Mouse (Mus musculus) monocyte, adult 5-6 weeks (primary cell): ENCODE data around the gene Trappc12. TPM values are rescaled to one million over a fixed set of nuclear protein-coding genes. Genes with fewer than 3 reads are reported as not detected.
A peak's percentile ranks its signal among the peaks of the same experiment; 100 is the strongest.

Experiments used
- ATAC-seq: fragments of 153-309, 156-312 bp; replicated peaks from 2 replicates; pipeline ENCODE4 v1.8.0; 2017; ENCODE audit warnings: mild to moderate bottlenecking; ENCODE audit not compliant: low TSS enrichment, insufficient number of reproducible peaks, severe bottlenecking, poor library complexity, low FRiP score
- total RNA-seq: library from RNA; stranded (forward); fragments of 200-1000, 200-491, 200-594 nt; gene quantifications from 3 replicates; pipeline ENCODE4 v1.2.3, GENCODE M21; 2017

The Trappc12 gene
- total RNA-seq, result 31.9 to 49.2 TPM (median 37.4 TPM) in 3 replicates

DNA sequence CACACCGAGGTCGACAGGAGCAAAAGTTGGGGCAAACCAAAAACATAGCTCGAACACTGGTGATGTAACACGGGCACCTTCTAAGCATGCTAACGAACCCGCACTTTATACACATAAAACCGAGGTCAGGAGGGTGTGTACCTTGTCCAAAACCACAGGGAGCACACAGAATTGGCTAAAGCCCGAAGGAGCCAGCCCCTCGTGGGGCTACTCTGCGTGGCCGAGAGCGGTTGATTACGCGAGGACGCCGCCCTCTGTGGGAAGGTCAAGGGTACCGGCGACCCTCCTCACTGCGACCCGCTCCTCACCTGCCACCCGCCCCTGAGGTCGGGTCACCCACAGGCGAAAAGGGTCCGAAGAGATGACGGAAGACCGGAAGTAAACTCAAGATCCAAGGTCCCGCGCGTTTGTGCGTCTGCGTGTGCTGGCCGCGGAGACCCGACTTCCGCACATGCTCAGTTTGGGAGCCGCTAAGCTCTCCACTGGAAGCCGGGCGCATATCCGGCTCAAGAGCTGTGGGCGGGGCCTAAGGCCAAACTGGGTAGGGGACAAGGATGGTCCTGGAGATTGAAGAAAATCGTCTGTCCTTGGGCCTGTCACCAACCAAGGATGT, at the start of gene Trappc12:
Gene Trappc12, minus strand, starts transcription at position 452 of the 613 bp plus-strand sequence.
- ATAC-seq, result peak; percentile 85

DNA sequence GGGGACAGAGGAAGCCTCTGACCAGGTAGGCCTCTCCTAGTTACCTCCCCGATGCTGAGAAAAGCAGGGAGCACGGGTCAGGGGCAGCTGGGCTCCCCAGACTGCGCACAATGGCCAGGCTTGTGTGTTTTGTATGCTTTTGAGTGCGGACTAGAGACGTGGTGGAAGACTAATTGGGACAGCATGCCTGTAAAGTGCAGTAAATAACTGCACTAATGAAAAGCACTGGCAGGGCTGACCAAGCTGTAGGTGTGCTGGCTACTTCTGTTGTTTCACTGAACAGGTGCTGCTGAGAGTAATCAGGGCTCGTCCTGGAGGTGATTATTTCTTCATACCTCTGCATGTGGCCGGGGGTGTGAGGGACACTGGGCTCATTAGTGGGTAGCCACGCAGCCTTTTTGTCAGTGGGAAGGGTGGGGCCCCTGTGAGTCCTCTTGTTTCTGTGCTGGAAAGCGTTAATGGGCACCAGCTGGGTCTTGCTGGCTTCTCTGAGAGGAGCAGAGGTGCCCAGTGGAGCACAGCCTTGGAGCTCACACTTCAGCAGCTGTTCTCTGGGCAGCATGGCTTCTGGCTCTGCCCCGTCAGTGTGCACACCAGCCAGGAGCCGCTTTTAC, 49.6 kb upstream of the Trappc12 start:
- no peak for ATAC-seq

DNA sequence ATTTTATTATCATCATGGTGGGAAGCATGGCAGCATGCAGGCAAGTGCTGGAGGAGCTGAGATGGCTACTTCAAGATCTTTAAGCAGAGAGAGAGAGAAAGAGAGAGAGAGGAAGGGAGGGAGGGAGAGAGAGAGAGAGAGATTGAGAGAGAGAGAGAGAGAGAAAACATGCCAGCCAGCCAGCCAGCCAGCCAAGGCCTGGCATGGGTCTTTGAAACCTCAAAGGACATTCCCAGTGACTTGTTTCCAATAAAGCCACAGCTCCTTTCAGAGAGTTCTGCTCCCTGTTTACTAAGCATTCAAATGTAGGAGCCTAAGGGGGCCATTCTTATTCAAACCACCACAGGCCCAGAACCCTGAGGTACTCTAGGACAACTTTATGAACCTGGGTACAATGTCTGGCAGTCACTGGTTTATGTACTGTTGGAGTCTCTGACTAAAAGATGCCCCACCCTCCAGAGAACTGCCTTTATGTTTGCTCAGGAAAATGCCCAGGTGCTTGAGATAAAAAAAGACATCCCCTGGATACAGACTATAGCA, 46.7 kb upstream of the Trappc12 start:
- ATAC-seq, result no peak

DNA sequence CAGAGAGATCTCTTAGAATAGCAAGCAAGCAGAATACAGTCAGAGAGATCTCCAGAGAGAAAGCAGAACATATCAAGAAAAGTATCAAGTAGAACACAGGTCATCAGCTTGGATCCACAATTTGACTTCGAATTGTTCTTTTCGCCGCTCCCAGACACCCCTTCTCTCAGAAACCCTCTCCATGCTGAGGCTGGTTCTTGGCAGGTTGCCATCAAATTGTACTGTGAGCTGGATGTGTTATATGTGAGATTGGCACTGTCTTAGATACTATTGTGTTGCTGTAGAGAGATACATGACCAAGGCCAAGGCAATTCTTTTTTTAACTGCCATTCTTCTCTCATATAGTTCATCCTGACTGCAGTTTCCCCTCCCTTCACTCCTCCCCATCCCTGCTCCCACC, 44.8 kb upstream of the Trappc12 start:
- no peak for ATAC-seq

DNA sequence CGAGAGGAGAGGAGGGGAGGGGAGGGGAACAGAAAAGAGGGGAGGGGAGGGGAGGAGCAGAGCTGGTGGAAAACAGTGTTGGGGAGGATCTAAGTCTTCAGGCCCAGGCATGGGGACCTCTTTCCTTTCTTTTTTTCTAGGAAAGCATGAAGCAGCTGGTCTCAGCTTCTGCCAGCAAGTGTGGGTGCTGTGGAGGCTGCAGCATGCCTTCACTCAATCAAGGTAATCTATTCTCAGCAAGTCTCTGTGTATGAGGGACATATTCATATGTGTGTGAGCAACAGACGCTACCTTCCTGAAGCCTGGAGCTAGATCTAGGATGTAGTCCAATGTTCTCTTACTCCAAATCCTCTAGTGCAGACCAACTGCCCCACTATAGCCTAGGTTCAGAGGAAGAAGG, 43.4 kb upstream of the Trappc12 start:
- no peak for ATAC-seq

DNA sequence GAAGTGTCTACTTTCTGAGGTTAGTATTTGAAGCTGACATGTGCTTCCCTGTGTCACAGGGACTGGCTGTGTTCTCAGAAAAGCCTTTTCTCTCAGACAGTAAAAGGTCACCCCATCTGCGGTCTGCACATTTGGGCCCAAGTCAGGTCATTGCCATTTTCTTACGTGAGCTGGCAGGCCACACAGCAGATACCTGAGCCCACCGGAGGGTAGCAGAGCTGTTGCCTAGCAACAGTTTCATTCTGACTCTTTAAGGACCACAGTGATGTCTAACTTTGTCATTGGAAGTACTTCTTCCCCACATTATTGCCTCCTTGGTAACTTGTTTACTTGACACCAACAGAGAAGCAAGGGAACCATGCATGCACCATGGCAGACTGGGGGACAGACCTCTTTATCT, 42.3 kb upstream of the Trappc12 start:
- no peak for ATAC-seq

DNA sequence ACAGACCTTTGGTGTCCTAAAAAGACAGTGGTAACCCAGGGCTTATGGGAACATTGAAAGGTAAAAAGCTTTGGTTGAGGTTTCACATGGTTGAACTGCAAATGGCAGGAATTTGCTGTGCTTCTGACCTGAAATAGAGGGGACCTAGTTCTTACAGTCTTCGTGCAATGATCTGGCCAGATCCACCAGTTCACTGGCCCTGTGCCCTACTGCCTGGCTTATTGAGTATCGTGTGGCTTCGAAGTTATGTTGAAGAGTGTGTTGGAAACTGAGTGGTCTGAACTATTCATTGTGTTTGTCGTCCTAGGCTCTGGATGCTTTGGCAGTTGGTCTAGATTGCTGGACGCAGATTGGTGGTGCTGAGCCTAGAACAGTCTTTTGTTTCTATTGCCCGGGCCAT, 36.0 kb upstream of the Trappc12 start:
- no peak for ATAC-seq

DNA sequence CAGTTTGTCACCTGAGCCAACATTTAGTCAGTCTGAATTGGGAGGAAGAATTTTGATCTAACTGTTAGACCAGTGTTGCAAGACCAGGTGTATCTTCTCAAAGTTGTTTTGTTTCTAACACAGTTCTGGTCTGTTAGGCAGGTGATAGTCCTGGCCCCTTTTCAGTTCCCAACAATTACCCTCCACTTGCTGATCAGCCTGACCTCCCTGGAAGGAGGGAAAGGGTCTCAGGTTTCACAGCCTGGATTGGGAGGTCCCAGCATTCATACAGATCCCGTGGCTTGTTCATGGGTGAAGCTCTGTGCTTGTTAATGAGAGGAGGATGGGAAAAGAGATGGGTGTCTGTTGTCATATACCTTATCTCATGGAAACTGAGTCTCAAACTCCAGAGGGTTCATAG, 35.0 kb upstream of the Trappc12 start:
- ATAC-seq, result no peak

DNA sequence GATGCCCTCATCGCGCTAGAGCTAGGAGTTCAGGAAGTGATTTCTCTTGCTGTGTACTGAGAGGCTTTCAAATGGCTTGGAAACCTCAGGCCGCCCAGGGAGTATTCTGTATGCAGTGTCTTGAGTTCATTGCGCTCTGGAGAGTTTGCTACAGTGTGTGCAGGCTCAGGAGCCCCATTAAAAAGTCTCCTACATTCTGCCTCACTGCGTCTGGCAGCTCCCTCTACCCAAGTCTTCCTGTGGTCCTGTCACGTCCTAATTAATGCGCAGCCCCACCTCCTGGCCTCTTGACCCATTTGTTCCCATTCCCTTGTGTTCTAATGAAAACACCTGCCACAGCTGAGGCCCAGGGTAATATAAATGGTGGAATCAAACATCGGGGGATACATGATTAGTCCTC, 34.6 kb upstream of the Trappc12 start:
- ATAC-seq, result no peak

DNA sequence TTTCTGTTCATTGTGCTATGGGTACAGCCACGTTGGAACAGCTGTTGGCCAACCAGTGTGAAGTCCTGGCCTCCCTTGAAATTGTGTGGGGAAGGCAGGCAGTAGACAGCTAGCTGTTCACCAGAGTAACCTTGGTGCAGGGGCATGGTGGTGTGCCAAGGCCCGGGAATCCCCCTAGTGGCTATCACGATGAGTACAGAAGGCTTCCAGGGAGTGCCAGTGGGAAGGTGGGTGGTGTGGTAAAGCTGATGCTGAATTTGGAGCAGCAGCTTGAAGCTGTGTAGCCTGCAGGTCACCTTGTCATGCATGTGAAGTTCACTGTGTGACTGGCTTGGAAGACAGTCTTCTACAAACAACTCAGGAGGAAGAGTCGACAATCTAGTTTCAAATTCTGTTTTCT, 34.1 kb upstream of the Trappc12 start:
- no peak for ATAC-seq

DNA sequence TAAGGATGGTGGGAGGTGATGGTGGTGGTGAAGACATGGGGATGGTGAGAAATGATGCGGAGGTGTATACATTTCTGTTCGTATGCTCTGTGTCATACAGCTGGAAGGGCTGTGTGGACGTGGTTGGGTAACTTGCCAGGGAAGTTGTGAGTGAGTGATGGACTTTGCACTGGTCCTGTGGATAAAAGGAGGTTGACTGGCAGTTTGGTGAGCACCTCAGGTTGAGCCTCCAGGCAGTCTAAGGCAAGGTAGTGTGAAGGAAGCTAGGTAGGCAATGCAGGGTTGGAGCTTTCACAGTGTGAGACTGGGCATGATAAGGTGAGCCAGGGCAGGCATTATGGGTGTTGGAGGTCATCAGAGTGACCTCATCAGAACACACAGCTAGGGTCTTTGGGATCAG, 32.4 kb upstream of the Trappc12 start:
- ATAC-seq, result no peak

DNA sequence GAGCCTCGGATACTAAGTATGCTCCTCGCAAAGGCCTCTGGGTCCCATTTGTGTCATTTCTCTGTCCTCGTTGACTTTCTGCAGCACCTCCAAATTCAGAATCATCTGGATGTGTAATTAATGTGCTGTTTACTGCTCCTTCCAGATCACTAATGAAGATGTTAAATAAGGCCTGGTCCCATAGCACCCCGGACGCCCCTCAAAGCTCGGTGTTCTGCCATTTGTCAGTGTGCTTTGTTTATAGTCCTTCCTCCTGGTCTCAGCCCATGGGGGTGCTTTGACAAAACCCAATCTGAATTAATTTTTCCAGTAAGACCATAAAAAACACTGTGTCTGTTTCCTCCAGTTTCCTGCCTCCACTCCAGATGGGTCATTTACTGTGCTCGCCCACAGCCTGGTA, 29.9 kb upstream of the Trappc12 start:
- no peak for ATAC-seq

DNA sequence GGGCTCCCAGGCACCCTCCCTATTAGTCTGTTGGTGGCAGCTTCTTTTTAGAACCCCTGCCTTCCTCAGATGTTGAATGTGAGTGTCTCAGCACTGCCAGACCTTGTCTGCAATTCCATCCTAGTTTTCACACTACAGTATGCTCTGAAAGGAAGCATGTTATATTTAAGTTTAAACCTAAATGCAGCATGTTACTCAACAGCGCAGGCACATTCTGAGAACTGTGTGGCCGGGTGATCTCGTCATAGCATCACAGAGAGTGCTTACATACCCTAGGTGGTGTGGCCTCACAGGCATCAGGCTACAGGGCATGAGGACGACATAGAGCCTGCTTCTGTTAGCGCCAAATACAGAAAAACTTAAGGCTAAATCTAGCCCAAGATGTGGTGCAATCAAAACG, 25.4 kb upstream of the Trappc12 start:
- no peak for ATAC-seq

DNA sequence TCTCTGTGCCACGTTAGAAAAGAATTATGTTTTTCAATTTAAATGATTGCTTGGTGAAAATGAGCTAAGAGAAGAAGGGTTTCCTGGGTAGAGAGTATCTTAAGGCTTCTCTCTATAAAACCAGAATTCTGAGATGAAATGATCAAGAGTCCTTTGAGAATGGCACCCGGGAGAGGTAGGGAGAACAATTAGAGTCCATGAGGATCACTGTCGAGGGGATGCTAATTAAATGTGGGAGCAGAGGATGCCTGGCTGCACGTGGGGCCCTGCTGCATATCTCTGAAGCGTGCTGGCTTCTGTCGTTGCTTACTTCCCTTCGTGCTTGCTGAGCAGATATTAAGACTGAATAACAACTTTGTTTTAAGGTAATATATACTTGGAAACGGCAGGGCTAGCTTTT, 24.8 kb upstream of the Trappc12 start:
- ATAC-seq, result no peak

DNA sequence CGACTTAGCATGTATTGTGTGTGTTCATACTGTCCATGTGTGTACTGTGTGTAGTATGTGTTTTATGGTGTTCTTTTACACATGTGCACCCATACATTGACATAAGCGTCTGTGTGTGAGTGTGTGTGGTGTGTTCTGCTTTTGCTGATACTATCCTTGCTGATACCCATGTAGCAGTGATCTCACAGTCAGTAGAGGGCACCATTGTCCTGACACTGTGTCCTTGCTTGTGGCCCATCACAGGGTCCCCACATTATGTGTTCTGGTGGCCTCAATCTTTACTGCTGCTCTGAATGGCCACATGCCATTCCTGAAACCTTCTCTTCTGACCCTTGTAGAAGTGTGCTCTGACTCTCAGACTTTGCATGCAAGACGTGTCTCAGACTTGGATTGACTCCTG, 23.5 kb upstream of the Trappc12 start:
- no peak for ATAC-seq

DNA sequence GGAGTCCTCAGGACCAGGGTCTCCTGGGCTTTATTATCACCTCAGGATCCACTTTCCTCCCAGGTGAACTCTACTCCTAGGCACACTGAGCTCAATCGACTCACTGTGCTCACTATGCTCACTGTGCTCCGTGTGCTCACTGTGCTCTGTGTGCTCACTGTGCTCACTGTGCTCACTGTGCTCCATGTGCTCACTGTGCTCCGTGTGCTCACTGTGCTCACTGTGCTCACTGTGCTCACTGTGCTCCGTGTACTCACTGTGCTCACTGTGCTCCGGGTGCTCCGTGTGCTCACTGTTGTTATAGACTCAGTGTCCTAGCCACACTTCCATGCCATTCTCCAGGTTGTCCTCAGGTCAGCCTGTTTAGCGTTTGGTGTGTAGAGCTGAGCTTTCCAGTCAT, 19.7 kb upstream of the Trappc12 start:
- ATAC-seq, result no peak

DNA sequence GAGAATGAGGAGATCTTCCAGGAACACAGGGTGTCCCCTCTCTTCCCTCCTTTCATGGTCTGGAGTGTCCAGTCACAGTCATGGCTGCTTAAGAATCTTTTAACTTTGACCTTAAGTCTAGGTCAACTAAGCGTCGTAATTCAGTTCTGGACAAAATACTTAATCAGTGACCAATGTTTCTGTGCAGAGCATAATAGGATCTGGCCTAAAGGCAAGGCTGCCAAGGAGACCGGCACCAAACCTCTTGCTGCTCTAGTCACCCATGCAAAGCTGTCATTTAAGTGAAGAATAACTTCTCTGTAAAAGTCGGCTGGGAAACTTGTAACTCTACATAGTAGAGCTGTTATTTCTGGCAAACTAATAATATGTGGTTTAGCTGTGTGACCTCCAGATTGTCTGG, 5.7 kb upstream of the Trappc12 start:
- ATAC-seq, result no peak

DNA sequence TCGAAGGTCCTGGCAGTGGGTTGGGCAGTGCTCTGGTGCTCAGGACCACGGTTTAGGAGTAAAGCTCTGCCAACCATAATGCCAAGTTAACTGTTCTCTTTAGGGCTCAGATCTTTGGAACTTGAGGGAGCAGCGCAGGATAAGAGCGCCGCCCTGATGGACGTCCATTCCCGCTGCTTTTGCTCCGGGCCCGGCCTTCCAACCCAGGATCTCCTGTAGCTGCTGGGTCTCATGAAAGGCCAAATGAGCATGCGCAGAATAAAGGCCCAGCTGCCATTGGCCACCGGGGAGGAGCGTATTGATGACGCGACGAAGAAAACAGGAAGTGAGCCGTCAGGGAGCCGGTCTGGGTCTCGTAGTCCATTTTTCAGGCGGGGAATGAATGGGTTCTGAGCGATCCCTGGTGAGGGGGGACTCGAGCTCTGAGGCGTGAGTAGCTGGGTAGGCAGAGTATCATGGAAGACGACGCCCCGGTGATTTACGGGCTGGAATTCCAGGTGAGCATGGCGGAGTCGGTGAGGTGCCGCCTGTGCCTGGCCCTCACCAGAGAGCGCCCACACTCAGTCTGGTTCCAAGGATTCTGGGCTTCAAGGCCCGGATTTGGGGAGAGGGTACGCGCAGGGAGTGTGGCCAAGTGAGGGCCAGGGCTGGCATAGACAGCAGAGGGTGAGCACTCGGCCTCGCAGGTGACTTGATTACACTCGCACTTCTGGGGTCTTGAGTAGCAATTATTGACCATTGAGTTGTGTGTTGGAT, 1.4 kb upstream of the Trappc12 start, which contains the start of gene Eipr1:
Gene Eipr1, plus strand, starts transcription at position 296 of the 756 bp plus-strand sequence.
- peak; percentile 92 for ATAC-seq

DNA sequence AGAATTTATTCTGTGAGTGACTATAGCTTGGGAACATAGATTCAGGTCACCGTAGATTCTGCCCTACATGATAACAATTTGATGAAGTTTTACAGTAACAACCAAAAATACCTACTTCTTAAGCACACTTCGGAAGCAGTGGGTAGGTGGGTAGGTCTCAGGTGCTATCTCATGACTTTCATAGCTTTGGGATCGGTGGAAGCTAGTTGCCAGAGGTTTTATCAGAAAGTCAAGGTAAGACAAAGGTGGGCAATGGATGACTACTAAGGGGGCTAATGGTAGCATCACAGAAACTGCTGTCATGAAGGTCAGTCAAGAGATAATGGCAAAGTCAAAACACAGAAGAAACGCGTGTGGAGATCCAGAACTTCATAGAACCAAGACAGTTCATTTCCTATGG, 604 bp upstream of the Trappc12 start:
- ATAC-seq, result no peak

DNA sequence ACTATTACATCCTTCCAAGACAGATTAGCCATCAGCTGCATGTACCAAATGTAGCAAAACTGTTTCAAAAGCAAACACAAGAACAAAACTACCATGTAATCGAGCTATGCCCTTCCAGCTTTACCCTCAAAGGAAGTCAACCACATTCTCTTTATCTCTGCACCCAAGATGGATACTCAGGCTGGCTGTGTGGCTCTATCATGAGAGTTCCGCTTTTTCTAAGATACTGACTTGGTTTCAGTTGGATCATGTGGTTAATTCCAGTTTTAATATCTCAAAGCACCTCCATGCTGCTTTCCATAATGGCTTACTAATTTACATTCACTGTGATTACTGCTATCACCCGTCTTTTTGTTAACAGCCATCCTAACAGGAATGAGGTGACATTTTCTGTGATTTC, 6.9 kb downstream of the Trappc12 start:
- ATAC-seq, result no peak
